Mouse (Mus musculus) liver, embryonic 16.5 days (tissue): ENCODE results near the gene Ccdc180. TPM values are rescaled to one million over a fixed set of nuclear protein-coding genes. Genes with fewer than 3 reads are reported as not detected.

Experiments used
- ATAC-seq: fragments of 200-750 bp; cut with Nextera tagmentation; 2 replicates; pipeline ENCODE4 v1.8.0; 2017; ENCODE audit warnings: low read depth, mild to moderate bottlenecking, moderate number of reproducible peaks, moderate library complexity
- H3K27ac ChIP-seq: fragments of 300-500 bp; sonication (generic); 2 replicates; pipeline ENCODE4 v1.5.1; 2014; ENCODE audit warnings: mild to moderate bottlenecking, low read length
- H3K27me3 ChIP-seq: fragments of 300-500 bp; sonication (generic); 2 replicates; pipeline ENCODE4 v1.6.1; 2014; ENCODE audit warnings: low read depth, low read length, mixed read lengths; ENCODE audit not compliant: control insufficient read depth, insufficient read depth
- H3K36me3 ChIP-seq: fragments of 300-500 bp; sonication (generic); 2 replicates; pipeline ENCODE4 v1.6.1; 2014; ENCODE audit warnings: mild to moderate bottlenecking; ENCODE audit not compliant: control insufficient read depth, insufficient read depth
- H3K4me1 ChIP-seq: fragments of 300-500 bp; sonication (generic); 2 replicates; pipeline ENCODE4 v1.6.1; 2014; ENCODE audit warnings: low read depth, low read length, mixed read lengths; ENCODE audit not compliant: control insufficient read depth
- H3K4me2 ChIP-seq: fragments of 300-500 bp; sonication (generic); 2 replicates; pipeline ENCODE4 v1.6.1; 2014; ENCODE audit warnings: low read depth, low read length, mixed read lengths
- H3K4me3 ChIP-seq: fragments of 300-500 bp; sonication (generic); 2 replicates; pipeline ENCODE4 v1.5.1; 2014; ENCODE audit warnings: low read depth, mild to moderate bottlenecking, low read length
- H3K9ac ChIP-seq: fragments of 300-500 bp; sonication (generic); 2 replicates; pipeline ENCODE4 v1.6.1; 2014; ENCODE audit warnings: low read depth, low read length
- H3K9me3 ChIP-seq: fragments of 300-500 bp; sonication (generic); replicated peaks from 2 replicates; pipeline ENCODE4 v1.6.1; 2016; ENCODE audit warnings: low read length; ENCODE audit not compliant: control insufficient read depth
- WGBS: fragments of 180-500 bp; shearing (Covaris S2); extraction: QIAGEN DNeasy Blood & Tissue Kit; methylation state at CpG from one replicate; pipeline ENCODE4 v1.1.7; 2014; ENCODE audit not compliant: insufficient replicate concordance; 5-methylcytosine and 5-hydroxymethylcytosine counted together
- polyA plus RNA-seq: library from polyadenylated mRNA; unstranded; fragments of >200 nt; fragmentation: Nextera tagmentation; extraction: Ambion mirVana; gene quantifications from 2 replicates; pipeline ENCODE4 v1.2.1, GENCODE M21; 2015

Gene Ccdc180
- polyA plus RNA-seq, 1 experiment from 2014 or later = 0.07 TPM

GRCm38 (mm10) chr4:45928561-45928960, 38.5 kb downstream of the Ccdc180 start:
- Histone ChIP-seq H3K4me1 (no peaks in the 10 kb centered on the region), H3K36me3 (no peaks in the 10 kb centered on the region), H3K4me3 (no peak overlapping the region), H3K27ac (no peak overlapping the region), H3K9ac (no peak overlapping the region), H3K4me2 (no peak overlapping the region), H3K27me3 (no peaks in the 10 kb centered on the region), H3K9me3 (no peaks in the 10 kb centered on the region)
- ATAC-seq = no peak
- 59% methylated on average over 4 of the region's 4 CpGs for WGBS

- H3K4me2 ChIP-seq = peak overlapping the region; percentile 44
- 13% methylated on average over 13 of the region's 13 CpGs for WGBS
- H3K9ac ChIP-seq = no peak overlapping the region
- no peak overlapping the region for H3K27ac ChIP-seq
- no peaks in the 10 kb centered on the region for H3K9me3 ChIP-seq
- H3K36me3 ChIP-seq = no peaks in the 10 kb centered on the region
- no peaks in the 10 kb centered on the region for H3K4me1 ChIP-seq
- H3K27me3 ChIP-seq = no peaks in the 10 kb centered on the region
- ATAC-seq = no peak
- no peak overlapping the region for H3K4me3 ChIP-seq
Measured at GRCm38 (mm10) chr4:45941628-45942044, 51.5 kb downstream of the Ccdc180 start.

GRCm38 (mm10) chr4:45947729-45948128, 57.6 kb downstream of the Ccdc180 start:
- no peak for ATAC-seq
- H3K27me3 ChIP-seq = no peaks in the 10 kb centered on the region

GRCm38 (mm10) chr4:45949109-45949848, 59.2 kb downstream of the Ccdc180 start:
- 22% methylated on average over 7 of the region's 7 CpGs for WGBS
- no peak overlapping the region for H3K4me2 ChIP-seq
- peak; percentile 43 for ATAC-seq

More at GRCm38 (mm10) chr4:45947729-45948128, 57.6 kb downstream of the Ccdc180 start:
- Histone ChIP-seq H3K9ac (no peak overlapping the region), H3K27ac (no peak overlapping the region), H3K4me2 (no peak overlapping the region), H3K9me3 (no peaks in the 10 kb centered on the region), H3K4me3 (no peak overlapping the region), H3K36me3 (no peaks in the 10 kb centered on the region), H3K4me1 (no peaks in the 10 kb centered on the region)
- WGBS = 67% methylated on average over 8 of the region's 8 CpGs

GRCm38 (mm10) chr4:45951830-45952229, 61.7 kb downstream of the Ccdc180 start:
- no peak overlapping the region for H3K9ac ChIP-seq
- no peak overlapping the region for H3K27ac ChIP-seq
- no peak for ATAC-seq
- H3K27me3 ChIP-seq = no peaks in the 10 kb centered on the region
- no peak overlapping the region for H3K4me3 ChIP-seq
- H3K4me2 ChIP-seq = no peak overlapping the region
- H3K4me1 ChIP-seq = no peaks in the 10 kb centered on the region
- no peaks in the 10 kb centered on the region for H3K9me3 ChIP-seq
- 76% methylated on average over 18 of the region's 18 CpGs for WGBS
- no peaks in the 10 kb centered on the region for H3K36me3 ChIP-seq

More at GRCm38 (mm10) chr4:45949109-45949848, 59.2 kb downstream of the Ccdc180 start:
- no peak overlapping the region for H3K27ac ChIP-seq
- H3K4me3 ChIP-seq = peak overlapping the region; percentile 20; the same call in 1 of the 2 replicates
- no peaks in the 10 kb centered on the region for H3K27me3 ChIP-seq
- H3K36me3 ChIP-seq = no peaks in the 10 kb centered on the region
- H3K9ac ChIP-seq = no peak overlapping the region
- H3K4me1 ChIP-seq = no peaks in the 10 kb centered on the region
- no peaks in the 10 kb centered on the region for H3K9me3 ChIP-seq

- no peak overlapping the region for H3K9ac ChIP-seq
- no peak for ATAC-seq
- H3K4me2 ChIP-seq = no peak overlapping the region
- H3K36me3 ChIP-seq = no peaks in the 10 kb centered on the region
- WGBS = 70% methylated on average over 23 of the region's 23 CpGs
- no peaks in the 10 kb centered on the region for H3K9me3 ChIP-seq
- H3K27me3 ChIP-seq = no peaks in the 10 kb centered on the region
- H3K4me3 ChIP-seq = no peak overlapping the region
- H3K27ac ChIP-seq = no peak overlapping the region
- H3K4me1 ChIP-seq = no peaks in the 10 kb centered on the region
Measured at GRCm38 (mm10) chr4:45953025-45953919, 63.2 kb downstream of the Ccdc180 start.

GRCm38 (mm10) chr4:45955235-45955634, 65.1 kb downstream of the Ccdc180 start:
- H3K27me3 ChIP-seq = no peaks in the 10 kb centered on the region
- no peaks in the 10 kb centered on the region for H3K4me1 ChIP-seq
- H3K9ac ChIP-seq = no peak overlapping the region
- H3K4me2 ChIP-seq = no peak overlapping the region
- ATAC-seq = no peak
- H3K4me3 ChIP-seq = no peak overlapping the region
- no peak overlapping the region for H3K27ac ChIP-seq
- H3K9me3 ChIP-seq = no peaks in the 10 kb centered on the region
- 66% methylated on average over 4 of the region's 4 CpGs for WGBS
- no peaks in the 10 kb centered on the region for H3K36me3 ChIP-seq

- no peak overlapping the region for H3K4me3 ChIP-seq
- no peak overlapping the region for H3K27ac ChIP-seq
- 69% methylated on average over 8 of the region's 8 CpGs for WGBS
- H3K9ac ChIP-seq = no peak overlapping the region
- no peaks in the 10 kb centered on the region for H3K36me3 ChIP-seq
- no peaks in the 10 kb centered on the region for H3K27me3 ChIP-seq
- no peak for ATAC-seq
- no peaks in the 10 kb centered on the region for H3K4me1 ChIP-seq
- H3K9me3 ChIP-seq = no peaks in the 10 kb centered on the region
- no peak overlapping the region for H3K4me2 ChIP-seq
Measured at GRCm38 (mm10) chr4:45956131-45956530, 66.0 kb downstream of the Ccdc180 start.

GRCm38 (mm10) chr4:45956706-45957105, 66.6 kb downstream of the Ccdc180 start:
- H3K27me3 ChIP-seq = no peaks in the 10 kb centered on the region
- no peak overlapping the region for H3K4me3 ChIP-seq
- 79% methylated on average over 4 of the region's 4 CpGs for WGBS
- H3K4me2 ChIP-seq = no peak overlapping the region
- ATAC-seq = no peak
- no peaks in the 10 kb centered on the region for H3K36me3 ChIP-seq
- H3K9ac ChIP-seq = no peak overlapping the region
- H3K27ac ChIP-seq = no peak overlapping the region
- H3K4me1 ChIP-seq = no peaks in the 10 kb centered on the region
- H3K9me3 ChIP-seq = no peaks in the 10 kb centered on the region
